Mouse (Mus musculus) gastrocnemius, postnatal 14 days (tissue): ENCODE measurements around the gene Fam184a. TPM values are rescaled to one million over a fixed set of nuclear protein-coding genes. Genes with fewer than 3 reads are reported as not detected.
"Not testable (repeated sequence)": the region's sequence is repeated elsewhere in the genome, so short reads cannot be mapped to it uniquely, and the experiment has no call there.

ENCODE experiments used
- DNase-seq: peaks from one replicate; pipeline ENCODE4 v3.0.0; 2021; ENCODE audit warnings: mixed read lengths
- intact Hi-C: fragments of 180-260 bp; cut with DNase I; formaldehyde crosslinking; loops from one replicate; pipeline ENCODE4 v1.15.1; 2025; ENCODE audit warnings: low total_unique reads
- total RNA-seq, 2 experiments: library from RNA; stranded (reverse); gene quantifications; 2 replicates each; pipeline ENCODE4 v1.2.3; 2021

Gene Fam184a
- total RNA-seq, 2 experiments from 2014 or later: 0.70 to 0.80 TPM

DNA sequence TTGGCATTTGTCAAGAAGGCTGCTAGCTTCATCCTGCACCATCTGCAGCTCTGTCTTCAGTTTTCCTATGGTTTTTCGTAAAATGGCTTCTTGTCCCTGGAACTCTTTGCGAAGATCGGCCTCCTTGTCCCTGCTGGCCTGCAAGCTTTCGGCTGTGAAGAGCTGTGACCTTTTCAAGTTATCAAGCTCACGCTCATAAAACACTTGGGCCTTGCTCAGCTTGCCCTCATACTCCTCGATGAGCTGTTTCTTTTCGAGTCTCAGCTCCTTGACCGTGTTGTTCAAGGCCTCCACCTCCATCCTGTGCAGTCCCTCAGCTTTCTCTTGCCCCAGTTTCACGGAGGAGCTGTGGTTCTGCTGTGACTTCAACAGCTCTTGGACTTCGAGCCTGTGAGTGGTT, 52.4 kb downstream of the Fam184a start:
- intact Hi-C loops: no loop called here
- no peak for DNase-seq

DNA sequence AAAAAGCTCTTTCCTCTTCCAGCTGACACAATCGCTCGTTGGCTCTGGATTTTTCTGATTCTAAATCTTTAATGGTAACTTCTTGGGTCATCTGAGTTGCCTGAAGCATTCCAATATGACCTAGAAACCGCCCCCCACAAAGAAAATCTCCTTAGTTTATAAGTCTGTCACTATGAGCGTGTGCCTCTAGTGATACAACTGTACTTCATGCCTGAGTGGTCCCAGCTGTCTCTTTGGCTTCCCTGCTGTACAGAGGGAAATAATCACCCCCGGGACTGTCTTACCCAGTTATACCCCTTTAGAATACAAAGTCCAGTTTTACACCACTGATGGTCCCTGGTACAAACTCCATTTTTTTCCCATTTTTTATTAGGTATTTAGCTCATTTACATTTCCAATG, 56.2 kb downstream of the Fam184a start:
- DNase-seq: no peak
- intact Hi-C loops: no loop called here

DNA sequence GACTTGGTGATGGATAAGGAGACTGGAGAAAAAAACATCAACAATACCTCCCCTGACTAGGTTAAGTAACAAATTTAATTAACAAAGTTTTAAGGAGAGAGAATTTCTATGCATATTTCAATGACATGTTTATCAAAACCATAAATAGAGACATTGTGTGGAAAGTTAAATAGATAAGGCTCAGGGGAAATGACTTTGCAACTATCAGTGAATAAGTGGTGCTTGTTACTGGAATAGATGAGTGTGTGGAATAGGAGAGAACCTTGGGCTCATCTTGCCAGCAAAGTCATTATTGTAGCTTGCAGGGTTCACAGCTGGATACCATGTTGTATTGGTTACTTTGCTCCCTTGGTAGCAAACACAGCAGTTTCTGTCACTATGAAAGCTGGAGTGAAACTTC, 59.7 kb downstream of the Fam184a start:
- DNase-seq: no peak
- intact Hi-C loops: no loop called here

DNA sequence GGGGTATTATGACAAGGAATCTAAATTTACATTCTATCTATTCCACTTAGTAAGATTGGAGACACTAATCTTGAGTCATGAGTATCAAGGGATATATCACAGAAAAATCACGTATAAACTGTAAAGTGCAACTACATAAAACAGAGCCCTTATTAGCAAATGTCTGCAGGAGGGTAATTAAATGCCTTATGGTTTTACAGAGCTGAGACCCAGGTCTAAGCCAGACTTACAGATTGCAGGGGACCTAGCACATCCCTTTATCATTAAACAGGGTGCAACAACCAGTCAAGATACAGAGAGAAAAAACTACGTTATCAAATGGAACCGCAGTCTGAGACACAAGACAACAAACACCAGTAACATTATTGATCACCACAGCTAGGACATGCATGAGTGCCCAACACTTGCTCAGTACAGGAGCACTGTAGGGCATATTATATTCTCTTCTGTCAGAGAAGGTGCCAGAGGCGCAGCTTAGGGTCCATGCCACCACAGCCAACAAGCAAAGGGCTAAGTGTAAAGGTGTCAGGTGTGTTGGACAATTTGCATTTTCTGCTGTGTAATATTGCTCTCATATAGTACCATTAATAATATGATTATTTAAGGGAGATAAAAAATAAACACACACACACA, 61.9 kb downstream of the Fam184a start:
- no peak for DNase-seq
- intact Hi-C loops: no loop called here

DNA sequence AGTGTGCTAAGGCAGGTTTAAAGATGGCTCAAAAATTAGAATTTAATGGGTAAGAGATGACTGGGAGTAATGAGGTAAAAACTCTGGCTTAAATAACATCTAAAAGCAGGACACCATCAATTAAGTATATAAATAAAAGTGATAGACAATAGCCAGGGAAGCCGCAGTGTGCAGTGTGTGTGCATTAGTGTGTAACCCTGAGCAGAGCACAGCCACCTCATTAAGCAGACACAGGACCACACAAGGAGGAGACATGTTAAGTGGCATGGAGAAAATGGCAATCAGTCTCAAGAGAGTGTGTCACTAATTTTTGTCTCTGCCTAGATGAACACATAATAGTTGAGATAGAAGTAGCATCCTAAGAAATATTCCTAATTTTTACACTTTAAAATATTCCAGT, 62.4 kb downstream of the Fam184a start:
- DNase-seq: no peak
- intact Hi-C loops: no loop called here

DNA sequence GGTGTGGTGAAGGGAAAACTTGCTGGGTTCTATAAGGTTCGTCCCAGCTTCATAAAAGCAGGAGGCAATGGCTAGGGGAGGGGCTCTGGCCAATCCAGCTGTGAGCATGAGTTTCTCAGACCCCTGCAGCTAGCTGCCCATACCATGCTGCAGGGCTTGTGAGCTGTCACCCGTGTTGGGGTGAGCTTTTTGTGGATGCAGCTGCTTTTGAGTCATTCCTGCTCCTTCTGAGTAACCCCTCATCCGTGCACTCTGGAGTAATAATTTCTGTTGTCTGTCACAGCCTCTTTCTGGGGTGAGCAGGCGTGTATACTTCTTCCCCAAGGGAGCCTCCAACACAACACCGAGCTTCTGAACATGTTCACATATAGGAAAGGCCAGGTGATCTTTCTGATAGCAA, 63.0 kb downstream of the Fam184a start:
- intact Hi-C loops: no loop called here

DNA sequence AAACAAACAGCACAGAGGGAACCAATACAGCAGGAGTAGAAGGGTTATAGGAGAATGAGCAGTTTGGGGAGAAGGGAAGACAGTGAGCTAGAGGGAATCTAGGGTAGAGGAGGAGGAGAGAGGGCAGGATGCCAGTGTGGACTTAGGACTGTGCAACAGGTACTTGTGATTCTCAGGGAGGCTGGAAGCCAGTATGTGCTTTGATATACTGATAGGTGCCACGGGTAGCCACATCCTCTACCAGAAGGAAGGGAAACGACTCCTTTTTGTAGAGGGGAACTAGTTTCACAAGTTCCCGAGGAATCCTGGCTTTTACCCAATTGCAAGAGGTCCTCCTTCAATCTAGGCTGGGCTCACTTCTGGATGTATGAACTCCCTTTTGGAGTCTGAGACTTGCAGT, 65.1 kb downstream of the Fam184a start:
- intact Hi-C loops: no loop called here
- no peak for DNase-seq

More for the DNA sequence above, 63.0 kb downstream of the Fam184a start:
- no peak for DNase-seq

DNA sequence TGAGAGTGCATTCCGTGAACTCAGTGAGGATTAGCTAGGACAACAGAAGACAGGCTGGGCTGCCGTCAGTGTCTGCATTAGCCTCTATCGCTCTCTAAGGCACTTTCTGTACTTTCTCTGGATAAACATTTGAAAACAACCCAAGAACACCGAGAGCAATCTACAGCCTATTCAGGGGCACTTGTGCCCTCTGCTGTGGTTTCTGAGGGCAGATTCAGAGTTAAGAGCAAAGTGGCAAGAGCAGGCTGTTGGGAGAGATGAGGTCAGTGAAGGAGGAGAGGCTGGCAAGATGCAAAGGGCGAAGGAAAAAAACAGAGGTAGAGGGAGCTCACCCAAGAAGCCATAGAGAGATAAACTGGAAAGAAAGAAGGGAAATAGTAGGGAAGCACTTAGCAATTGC, 67.7 kb downstream of the Fam184a start:
- intact Hi-C loops: no loop called here
- DNase-seq: no peak

DNA sequence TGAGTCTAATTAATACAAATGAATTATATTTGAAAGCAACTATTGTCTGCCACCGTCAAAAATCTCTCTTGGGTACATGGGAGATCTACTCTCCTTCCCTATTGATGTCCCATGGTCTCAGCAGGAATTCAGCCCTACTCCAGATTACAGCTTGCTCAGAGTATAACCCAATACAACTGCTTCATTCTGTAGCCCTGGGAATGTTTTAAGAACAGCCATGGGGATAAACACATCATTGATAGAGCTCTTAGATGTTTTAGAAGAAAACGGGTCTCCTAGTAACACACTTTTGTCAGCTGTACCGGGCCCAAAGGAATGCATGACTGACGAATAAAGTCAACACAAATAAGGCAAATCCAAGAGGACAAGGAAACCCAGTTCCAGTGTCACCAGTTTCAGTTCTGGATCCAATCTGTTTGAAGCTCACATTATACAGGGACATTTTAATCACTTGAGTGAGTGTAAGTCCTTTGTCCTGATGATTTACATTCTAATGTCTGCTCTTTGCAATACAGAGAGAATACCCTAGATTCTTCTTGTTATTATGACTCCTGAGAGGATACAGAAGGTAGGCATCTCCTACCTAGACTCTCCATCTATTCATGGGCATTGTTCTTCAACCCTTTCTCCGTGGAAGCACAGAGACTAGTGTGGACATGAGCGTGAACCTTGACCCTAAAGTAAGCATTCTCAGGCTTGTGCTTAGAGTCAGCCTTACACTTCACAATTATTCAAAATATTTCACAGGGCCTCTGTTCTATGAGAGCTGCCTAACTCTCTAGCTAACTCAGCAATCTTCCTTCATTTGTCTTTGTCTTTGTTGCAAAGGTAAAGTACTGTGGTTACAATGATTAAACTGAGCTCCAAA, 71.0 kb downstream of the Fam184a start:
- DNase-seq: no peak
- intact Hi-C loops: no loop called here

DNA sequence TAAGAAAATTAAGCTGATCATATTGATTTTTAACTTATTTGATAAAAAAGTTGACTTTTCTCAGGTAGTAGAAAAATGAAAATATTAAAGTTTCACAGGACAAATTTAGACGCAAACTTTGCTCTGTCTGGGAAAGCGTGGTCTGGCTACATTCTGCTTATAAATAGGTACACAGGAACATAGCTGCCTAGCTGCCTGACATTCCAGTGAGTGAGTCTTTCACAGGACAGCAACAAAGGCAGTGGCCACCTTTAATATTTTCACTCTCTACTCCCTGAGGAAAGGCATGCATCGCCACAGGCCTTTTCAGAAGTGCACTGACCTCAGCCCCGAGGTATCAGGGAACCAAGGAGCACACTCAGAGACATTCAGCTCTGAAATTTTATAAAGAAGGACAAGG, 89.1 kb downstream of the Fam184a start:
- intact Hi-C loops: no loop called here

DNA sequence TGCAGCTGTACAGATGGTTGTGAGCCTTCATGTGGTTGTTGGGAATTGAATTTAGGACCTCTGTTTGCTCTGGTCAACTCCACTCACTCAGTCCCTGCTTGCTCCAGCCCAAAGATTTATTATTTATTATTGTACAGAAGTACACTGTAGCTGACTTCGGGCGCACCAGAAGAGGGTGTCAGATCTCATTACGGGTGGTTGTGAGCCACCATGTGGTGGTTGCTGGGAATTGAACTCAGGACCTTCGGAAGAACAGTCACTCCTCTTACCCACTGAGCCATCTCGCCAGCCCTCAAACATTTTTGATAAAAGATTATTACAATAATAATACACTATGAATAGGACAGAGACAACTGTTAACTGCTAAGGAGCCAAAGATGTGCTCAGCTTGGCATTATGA, 96.7 kb downstream of the Fam184a start:
- DNase-seq, intact Hi-C loops: not testable (repeated sequence)

More for the DNA sequence above, 89.1 kb downstream of the Fam184a start:
- DNase-seq: no peak

DNA sequence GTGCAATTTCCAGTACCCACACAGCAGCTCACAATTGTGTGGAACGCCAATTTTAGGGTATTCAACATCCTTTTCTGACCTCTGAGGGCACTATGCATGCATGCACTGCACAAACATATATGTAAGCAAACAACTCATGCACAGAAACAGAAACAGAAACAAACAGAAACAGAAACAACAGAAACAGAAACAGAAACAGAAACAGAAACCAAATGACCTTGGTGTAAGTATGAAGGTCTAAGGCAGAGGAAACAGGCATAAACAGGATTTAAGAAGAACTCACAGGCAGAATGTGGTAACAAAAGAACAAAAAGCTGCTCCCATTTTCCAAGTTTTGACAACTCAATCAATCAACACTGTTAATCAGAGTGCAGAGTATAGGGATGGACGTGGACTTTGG, 100.2 kb downstream of the Fam184a start:
- no peak for DNase-seq
- intact Hi-C loops: no loop called here

DNA sequence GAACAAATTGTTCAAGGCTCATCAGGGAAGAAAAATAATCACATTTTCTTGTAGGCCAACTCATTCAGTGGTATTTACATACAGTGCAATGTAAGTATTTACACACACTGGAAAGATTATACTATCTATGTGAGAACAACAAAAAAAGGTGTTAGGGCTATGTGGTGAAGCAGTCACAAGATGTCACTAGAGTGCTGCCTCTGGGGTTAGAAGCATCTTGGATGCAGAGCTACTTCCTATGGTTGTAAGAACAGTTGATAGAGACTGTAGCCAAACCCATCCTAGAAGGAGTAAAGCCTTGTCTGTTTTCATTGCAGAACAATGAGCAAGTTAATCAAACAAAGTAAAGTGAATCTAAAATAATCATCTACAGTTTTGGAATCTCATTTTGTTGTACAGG, 109.4 kb downstream of the Fam184a start:
- intact Hi-C loops: no loop called here
- no peak for DNase-seq

DNA sequence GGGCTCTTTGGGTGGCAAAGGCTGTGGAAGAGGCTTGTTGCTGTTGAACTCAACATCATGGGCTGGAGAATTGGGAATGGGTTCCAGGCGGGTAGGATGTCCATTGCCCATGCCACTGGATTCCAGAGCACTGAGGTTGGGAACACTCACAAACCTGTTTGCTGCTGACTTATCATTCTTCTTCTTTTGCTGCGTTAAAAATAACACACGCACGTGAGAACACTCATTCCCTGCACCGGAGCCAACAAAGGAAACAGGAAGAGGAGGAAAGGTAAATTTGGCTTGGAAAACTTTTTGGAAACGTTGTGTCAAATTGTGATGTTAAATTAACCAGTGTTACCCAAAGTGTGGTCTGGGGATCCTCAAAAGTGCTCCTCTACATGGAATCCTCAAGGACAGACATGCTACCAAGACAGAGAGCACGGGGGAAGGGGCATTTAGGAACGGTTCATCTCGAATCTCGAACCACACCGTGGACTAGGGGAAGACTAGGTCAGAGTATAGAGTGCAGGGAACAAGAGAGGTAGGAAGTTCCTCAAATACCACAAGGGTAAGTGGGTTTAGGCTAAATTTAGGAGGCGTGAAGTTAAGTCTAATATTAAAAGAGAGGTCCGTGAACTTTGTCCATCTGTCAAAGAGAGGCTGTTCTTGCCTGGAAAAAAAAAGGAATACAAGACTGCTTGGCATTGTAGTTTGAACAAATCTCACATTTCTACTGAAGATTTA, 115.5 kb downstream of the Fam184a start:
- DNase-seq: no peak
- intact Hi-C loops: no loop called here

DNA sequence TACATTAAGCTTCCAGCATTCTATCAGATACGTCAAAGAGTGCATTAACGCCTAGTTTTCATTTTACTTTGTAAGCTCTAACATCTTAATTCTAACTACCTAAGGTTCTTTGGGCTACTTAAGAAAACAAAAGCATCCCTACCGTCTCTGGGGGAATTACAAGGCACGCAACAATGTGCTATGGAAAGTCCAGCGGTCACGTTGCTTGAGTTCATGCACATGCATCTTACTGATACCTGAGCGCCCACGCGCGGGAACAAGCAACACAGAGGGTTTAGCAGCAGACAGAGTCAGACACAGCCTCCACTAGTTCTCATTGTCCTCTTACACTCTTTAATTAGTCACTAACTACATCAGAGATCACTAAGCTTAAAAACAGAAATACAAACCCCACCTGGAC, 116.8 kb downstream of the Fam184a start:
- intact Hi-C loops: no loop called here
- DNase-seq: no peak

DNA sequence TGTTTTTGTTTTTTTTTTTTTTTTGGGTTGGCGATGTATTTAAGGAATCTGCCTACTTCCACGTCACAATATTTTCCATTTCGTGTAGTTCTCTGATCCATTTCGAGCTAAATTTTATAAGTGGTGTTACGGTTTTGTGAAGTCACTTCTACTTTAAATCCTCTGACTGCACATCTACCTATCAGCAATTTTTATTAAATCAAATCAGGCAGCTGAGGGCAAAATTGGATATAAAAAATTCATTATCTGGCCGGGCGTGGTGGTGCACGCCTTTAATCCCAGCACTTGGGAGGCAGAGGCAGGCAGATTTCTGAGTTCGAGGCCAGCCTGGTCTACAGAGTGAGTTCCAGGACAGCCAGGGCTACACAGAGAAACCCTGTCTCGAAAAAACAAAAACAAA, 120.6 kb downstream of the Fam184a start, which contains the start of gene Mcm9:
Gene Mcm9, minus strand, starts transcription at position 101 of the 400 bp plus-strand sequence.
- DNase-seq, intact Hi-C loops: not testable (repeated sequence)

DNA sequence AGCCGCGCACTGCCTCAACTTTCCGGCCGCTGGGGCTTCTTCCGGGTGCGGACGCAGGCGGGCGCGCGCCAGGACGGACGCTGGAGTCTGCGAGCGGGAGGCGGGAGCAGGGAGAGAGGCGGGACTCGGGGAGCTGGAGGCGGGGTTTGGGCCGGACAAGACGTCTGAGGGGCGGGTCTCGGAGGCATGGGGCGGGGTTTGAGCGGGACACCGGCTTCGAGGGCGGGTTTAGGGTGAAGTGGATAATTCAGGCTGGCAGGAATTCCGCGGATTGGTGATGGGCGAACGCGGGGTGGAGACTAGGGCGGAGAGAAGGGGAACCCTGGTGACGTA, 121.0 kb downstream of the Fam184a start:
- intact Hi-C loops: no loop called here
- peak; percentile 97 for DNase-seq

DNA sequence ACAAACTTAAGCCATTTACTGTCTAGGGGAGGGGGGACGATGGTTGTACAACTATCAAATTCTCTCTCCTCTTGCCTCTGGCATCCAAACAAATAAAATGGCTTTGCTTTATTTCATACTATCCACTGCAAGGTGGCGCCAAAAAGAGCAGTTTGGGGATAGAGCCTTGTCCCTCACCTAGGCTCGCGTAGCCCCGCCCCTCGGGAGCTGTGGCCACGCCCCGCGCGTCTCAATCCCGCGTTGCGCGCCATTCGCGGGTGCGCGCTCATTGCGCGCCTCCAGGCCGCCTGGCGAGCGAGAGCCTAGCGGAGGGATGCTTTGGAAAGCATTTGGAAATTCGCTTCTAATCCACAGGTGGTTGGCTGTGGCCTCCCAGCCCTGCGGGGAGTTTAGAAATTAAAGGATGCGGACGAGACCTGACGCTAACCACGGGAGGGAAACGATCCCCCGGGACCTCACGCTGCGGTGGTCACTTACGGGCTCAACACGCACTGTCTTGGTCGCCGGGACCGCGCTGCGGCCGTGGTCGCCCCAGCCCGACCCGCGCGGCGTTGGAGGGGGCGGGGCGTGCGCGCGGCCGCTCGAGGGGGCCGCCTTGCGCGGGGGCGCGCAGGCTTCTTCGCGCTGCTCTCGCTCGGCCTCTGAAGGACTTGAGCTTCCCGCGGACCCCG, 121.5 kb downstream of the Fam184a start:
- intact Hi-C loops: no loop called here
- peak; percentile 87 for DNase-seq

DNA sequence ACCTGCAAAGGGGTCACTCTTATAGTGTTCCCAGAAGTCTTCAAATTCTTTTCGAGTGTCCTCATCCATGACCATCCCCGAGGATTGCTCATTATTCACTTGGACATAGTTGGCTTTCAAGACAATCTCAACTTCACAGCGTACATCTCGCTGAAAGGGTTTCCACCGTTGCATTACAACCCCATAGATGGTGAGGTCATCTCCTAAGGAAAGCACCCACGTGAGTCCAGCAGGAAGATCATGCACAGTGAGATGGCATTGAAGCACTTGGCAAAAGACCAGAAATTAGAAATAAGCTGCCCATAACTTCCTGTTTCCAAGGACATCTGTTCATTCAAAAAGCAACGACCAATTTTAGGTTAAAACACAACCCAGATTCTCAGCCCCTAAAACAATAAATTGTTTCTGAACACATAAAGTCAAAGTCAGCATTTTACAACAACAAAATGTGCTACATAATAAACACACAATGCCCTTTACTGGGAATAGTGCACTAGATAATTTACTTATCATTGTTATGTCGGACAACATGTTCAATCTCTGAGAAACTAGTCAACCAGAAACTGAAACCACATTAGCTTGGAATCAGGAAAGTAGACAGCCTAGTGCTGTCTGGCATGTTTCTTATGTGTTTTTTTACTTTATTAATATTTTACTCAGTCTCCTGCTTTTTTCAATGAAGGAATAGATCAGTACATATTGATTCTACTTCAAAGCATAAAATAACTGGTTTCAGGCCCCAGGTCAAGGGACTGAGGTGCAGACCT, 134.9 kb downstream of the Fam184a start:
- intact Hi-C loops: no loop called here
- DNase-seq: no peak
